Mouse (Mus musculus): ENCODE results near the gene Gm45021.

Gene Gm45021

GRCm38 (mm10) chr6:48572572-48573061 is 16.8 kb upstream of the Gm45021 start, which contains the start of gene Rarres2:
Gene Rarres2, minus strand, starts transcription at chr6:48572789.
- DNase-seq (ENCODE audit: low spot score): no peak

GRCm38 (mm10) chr6:48573280-48573679 is 16.1 kb upstream of the Gm45021 start:
- DNase-seq (ENCODE audit: low spot score): no peak

DNA sequence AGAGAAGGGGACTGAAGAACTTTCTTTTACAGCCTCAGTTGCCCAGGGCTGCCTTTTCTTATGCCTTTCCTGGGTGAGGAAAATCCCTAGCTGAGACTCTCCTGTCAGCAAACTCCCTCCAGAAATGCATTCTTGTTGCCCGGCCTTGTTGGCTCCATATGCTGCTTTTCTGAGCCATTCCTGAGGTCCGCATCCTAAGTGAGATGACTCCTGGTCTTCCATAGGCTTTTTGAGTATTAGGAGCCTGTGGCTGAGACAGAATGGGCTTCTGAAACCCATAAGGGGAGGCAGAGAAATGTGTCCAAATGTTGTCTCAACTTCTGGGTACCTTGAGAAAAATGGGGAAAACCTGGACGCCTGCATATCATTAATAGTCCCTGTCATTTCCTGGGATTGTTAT is 15.4 kb upstream of the Gm45021 start:
- DNase-seq (ENCODE audit: low spot score): no peak

DNA sequence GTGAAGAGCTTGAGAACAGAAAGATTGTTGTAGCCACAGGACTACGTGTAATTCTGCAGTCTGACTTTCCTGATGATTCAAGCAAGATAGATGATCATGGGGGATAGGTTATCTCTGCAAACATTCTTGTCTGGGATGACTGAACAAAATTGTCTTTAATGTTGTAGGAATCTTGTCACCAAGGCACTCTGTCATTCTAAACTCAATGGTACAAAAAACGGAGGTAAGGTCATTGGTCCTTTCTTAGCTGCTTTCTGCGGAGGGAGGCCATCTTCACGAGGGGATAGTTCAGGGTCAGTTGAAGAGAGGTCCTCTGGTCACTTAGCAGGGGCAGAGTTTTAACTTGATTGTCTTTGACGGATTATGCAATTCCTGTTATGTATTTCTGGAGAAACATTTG is 10.7 kb upstream of the Gm45021 start:
- DNase-seq (ENCODE audit: low spot score): no peak

DNA sequence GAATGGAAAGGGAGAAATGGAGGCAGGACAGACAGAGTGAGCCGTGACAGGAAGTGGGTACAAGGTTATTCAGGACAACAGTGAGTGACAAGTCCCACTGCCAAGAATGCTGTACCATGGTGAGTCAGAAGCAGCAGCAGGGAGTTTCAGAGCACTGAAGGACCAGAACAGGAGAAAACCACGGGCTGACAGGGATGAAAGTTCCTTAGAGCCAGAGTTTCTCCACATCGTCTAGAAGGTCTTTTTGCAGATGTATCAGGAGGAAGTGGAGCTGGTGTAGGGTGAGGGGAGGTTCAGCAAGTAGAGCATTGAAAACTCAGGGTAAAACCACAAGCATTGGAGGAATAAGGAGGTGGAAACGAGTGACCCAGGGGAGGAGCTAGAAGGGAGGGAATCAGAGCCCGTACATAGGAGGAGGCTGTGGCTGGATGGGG is 10.2 kb upstream of the Gm45021 start:
- DNase-seq (ENCODE audit: low spot score): no peak

- no peak for DNase-seq (ENCODE audit: low spot score)
These were observed 8.2 kb upstream of the Gm45021 start for GRCm38 (mm10) chr6:48581257-48581656.

DNA sequence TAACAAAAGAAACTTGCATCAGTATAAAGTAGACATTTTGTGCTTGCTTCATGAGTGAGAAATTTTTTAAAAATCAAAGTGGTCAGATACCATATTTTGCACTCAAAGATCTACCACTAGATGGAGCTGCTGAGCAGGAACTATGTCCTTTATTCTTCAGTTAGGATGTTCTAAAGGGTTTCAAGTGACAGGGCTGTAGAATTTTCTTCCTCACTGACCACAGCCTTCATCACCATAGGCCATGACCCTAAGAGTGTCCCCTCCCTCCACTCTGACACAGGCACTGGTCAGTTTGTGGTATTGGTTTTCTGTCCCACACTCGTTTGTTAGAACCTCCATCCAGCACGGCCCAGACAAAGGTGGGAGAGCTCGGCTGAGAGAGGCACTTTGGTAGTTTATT is 7.4 kb upstream of the Gm45021 start:
- peak; percentile 68 for DNase-seq (ENCODE audit: low spot score)

DNA sequence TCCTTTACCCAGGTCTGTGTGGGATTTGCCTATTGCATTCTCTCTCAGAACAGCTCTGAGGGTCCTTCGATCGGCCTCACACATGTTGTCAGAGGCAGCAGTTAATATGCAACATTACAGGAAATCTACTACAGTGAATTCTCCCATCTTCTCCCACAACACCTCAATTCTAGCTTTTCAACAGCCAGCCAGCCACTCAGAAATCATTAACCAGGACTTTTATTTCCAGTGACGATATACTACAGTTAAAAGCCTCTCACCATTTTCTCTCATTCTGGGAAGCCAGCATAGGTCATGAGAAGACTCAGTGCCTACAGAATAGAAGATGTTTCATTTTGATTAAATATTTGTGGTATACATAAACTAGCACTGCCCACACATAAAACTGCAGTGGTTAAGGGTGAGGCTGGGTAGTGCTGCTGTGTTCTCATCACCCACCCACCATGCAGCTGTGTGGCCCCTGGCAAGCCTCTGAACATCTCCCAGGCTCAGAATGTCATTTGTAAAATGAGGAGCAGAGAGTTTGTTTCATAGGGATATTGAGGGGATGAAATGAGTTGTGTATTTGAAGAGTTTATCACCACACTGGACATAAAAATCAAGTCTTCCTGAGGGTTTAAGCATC is 1.9 kb downstream of the Gm45021 start:
- DNase-seq (ENCODE audit: low spot score): no peak

- no peak for DNase-seq (ENCODE audit: low spot score)
These were observed 2.5 kb downstream of the Gm45021 start for GRCm38 (mm10) chr6:48591871-48592270.

DNA sequence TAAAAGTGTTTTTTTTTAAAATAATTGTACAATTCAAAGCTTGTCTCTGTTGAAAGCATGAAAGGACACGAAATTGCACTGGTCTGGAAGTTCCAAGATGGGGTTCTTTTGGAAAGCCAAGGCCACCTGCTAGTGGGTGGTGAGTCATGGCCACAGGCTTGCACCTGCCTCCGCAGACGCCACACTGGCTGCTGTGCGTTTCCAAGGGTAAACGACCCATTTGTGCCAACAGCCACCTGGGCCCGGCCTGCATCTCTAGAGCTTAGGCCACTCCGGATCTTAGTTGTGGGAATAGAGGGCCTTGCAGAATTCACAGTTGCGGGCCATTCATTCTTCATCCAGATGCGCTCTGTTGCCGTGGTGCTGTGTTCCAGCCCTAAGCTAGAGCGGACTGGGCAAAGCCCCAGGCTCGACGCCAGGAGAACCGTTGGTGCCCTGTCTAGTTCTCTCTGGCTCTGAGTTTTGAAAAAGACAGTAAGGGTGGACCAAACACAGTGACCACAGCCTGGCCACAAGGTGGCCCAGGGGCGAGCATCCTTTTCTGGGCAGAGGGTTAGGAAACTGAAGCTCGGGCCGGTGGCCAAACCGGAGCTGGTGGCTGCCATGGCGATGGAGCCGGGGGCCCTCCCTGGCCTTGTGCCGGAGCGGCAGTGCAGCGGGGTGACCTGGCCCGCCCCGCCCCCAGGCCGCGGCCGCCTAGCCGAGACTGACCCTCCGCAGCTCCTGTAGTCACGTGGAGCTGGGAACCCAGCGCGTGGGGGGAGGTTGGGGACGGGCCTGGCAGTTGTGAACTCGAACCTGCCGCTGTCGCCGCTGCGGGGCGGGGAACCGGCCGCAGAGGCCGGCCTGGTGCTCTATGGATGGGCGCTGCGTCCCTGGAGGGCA is 4.0 kb downstream of the Gm45021 start, which contains the start of the genes Repin1 and Gm44965:
Gene Repin1 (plus strand): TSS at position 726 of the 885 bp plus-strand sequence.
Gene Gm44965 (plus strand): TSS at position 784 of the 885 bp plus-strand sequence.
- DNase-seq (ENCODE audit: low spot score): peak; percentile 95

DNA sequence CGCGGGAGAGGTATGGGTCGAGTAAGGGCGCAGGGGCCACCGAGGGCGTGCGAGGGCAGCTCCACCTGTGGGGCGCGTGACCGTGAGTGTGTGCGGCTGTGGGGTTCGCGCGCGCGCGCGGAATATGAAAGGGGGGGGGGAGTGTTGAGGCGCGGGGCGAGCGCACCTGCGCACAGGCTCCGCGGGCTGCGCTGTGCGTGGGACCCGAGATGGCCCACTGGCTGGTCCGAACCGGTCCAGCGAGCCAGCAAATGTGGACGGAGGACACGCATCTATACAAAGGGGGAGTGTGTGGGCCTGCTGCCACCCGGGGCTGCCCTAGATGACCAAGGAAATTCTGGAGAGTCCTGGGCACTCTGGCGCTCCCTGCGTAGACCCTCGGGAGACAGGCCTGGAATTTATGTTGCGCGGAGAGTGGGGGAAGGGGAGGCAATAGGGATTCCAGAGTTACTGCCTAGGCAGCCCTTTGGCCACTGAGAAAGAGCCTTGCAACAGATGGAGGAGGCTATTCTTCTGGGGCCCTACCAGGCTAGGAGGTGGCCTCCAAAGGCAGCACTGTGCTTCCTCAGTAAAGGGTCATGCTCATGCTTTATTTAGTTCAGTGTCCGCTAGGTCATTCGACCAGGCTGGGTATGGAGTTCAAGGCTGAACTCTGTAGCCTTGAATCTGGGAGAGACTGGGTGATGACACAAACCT is 4.8 kb downstream of the Gm45021 start:
- peak; percentile 71 for DNase-seq (ENCODE audit: low spot score)

GRCm38 (mm10) chr6:48595278-48595677 is 5.9 kb downstream of the Gm45021 start:
- DNase-seq (ENCODE audit: low spot score): no peak

DNA sequence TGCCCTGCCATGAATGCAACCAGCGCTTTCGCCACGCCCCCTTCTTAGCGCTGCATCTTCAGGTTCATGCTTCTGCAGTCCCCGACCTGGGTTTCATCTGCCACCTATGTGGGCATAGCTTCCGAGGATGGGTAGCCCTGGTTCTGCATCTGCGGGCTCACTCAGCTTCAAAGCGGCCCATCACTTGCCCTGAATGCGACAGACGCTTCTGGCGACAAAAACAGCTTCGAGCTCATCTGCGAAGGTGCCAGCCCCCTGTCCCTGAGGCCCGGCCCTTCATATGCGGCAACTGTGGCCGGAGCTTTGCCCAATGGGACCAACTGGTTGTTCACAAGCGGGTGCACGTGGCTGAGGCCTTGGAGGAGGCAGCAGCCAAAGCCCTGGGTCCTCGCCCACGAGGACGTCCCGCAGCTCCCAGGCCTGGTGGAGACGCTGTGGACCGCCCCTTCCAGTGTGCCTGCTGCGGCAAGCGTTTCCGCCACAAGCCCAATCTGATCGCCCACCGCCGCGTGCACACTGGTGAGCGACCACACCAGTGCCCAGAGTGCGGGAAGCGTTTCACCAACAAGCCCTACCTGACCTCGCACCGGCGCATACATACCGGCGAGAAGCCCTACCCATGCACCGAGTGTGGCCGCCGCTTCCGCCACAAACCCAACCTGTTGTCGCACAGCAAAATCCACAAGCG is 7.3 kb downstream of the Gm45021 start:
- DNase-seq (ENCODE audit: low spot score): no peak

DNA sequence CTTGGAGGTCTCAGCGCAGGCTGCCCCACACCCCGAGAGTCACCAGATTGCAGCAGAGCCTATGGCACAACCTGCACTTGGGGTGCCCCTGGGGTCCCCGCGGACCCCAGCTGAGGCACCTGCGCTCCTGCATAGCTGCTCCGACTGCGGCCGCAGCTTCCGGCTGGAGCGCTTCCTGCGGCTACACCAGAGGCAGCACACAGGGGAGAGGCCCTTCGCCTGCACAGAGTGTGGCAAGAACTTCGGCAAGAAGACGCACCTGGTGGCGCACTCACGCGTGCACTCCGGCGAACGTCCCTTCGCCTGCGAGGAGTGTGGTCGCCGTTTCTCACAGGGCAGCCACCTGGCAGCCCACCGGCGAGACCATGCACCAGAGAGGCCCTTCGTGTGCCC is 7.8 kb downstream of the Gm45021 start:
- DNase-seq (ENCODE audit: low spot score): no peak

- no peak for DNase-seq (ENCODE audit: low spot score)
These were observed 11.2 kb downstream of the Gm45021 start for GRCm38 (mm10) chr6:48600594-48600993.

GRCm38 (mm10) chr6:48601271-48602079 is 12.1 kb downstream of the Gm45021 start, which contains the start of gene Zfp775:
Gene Zfp775, plus strand, starts transcription at chr6:48602063.
- peak; percentile 92 for DNase-seq (ENCODE audit: low spot score)

- DNase-seq (ENCODE audit: low spot score): peak; percentile 59
These were observed 12.8 kb downstream of the Gm45021 start for GRCm38 (mm10) chr6:48602080-48602741.

DNA sequence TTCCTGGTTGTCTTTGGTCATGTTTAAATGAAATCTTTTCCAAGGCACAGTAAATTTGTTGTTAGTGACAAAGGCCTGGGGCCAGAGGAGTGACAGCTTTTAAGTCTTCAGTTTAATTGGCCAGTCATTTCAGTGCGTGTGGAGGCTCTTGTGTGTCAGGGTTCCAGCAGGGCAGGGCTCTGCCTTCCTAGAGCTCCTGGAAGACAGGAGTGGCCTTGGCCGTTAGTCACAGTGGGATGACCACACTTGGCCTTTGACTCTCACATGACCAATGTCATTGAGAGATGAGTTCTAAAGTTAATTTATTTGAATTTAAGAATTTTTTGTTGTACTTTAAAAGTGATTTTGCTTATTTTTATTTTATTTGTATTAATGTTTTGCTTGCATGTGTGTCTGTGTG is 18.7 kb downstream of the Gm45021 start:
- DNase-seq (ENCODE audit: low spot score): no peak

DNA sequence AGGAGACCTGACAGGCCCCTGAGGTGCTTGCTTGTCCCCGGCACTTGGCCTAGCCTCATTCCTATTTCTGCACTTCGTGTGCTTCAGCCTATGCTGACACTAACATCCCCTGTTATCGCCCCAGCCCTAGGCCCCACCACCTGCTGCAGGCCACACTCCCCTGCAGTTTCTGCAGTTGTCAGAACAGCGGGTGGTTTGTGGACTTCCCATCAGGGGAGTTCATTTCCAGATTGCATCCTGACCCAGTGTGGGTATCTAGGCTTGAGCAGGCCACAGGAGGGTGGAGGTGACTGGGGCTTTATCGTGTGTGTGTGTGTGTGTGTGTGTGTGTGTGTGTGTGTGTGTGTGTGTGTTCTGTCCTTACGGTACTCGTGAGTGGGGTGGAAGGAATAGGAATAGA is 20.1 kb downstream of the Gm45021 start:
- no peak for DNase-seq (ENCODE audit: low spot score)

DNA sequence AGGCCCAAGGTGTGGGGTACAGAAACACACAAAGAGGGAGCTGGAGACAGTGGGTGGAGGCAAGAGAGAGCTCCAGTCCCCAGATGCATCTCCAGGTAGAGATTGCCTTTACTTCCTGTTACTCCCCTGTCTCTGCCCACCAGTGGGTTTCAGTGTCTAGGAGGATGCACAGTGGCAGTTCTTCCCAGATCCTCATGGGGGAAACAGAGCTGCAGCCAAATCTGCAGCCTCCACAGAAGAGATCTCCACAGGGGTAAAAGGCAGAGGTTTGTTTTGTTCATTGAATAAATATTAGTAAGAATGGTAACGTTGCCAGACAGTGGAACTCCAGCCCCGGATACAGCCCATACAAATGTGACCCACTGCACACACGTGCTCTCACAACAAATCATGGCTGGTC is 21.2 kb downstream of the Gm45021 start:
- no peak for DNase-seq (ENCODE audit: low spot score)
